8 mouse cellular contexts compared by ENCODE assay signal in genomic region chr4:45185331-45185669, GRCm38 (mm10). TPM values are rescaled to one million over a fixed set of nuclear protein-coding genes. Genes with fewer than 3 reads are reported as not detected.
DNase-seq lines count a peak whose midpoint lies in the region; ATAC-seq and TF ChIP-seq lines count a peak whose summit lies in the region.

No protein-coding gene starts in this region.

- no peak; the same call in 1 of the 2 replicates for ATAC-seq in embryonic facial prominence, embryonic 11.5 days (replicated peaks; ENCODE audit: insufficient number of reproducible peaks, low FRiP score, low TSS enrichment, low read depth)
- peak; percentile 37; the same call in 1 of the 2 replicates for ATAC-seq in hindbrain, postnatal 0 days
- ATAC-seq in neural tube, embryonic 12.5 days (ENCODE audit: low FRiP score, low read depth): peak; percentile 4; the same call in 1 of the 2 replicates

- intact Hi-C loops in gastrocnemius, postnatal 14 days (cut with DNase I; ENCODE audit: low total_unique reads): no loop called here

- H3K27ac ChIP-seq in layer of hippocampus, adult 2 months: peak overlapping the region; percentile 90
- no peak overlapping the region for H3K27ac ChIP-seq in embryonic facial prominence, embryonic 11.5 days (replicated peaks; ENCODE audit: low read depth, low read length)
- H3K27ac ChIP-seq in hindbrain, postnatal 0 days: no peak overlapping the region
- no peak overlapping the region for H3K27ac ChIP-seq in neural tube, embryonic 12.5 days

- H3K4me3 ChIP-seq in layer of hippocampus, adult 2 months: peak overlapping the region; percentile 88
- peak overlapping the region; percentile 66 for H3K4me3 ChIP-seq in embryonic facial prominence, embryonic 11.5 days (ENCODE audit: low read depth, low read length)
- H3K4me3 ChIP-seq in hindbrain, postnatal 0 days (ENCODE audit: low read length): peak overlapping the region; percentile 76
- peak overlapping the region; percentile 57 for H3K4me3 ChIP-seq in neural tube, embryonic 12.5 days

- H3K36me3 ChIP-seq in embryonic facial prominence, embryonic 11.5 days (replicated peaks; ENCODE audit: control insufficient read depth, insufficient read depth, low read depth, low read length): no peaks in the 10 kb centered on the region
- no peaks in the 10 kb centered on the region for H3K36me3 ChIP-seq in hindbrain, postnatal 0 days (ENCODE audit: insufficient read depth, low read length)
- H3K36me3 ChIP-seq in neural tube, embryonic 12.5 days: no peaks in the 10 kb centered on the region

- whole genome bisulfite sequencing in embryonic facial prominence, embryonic 11.5 days: 2% methylated on average over 10 of the region's 10 CpGs
- WGBS in hindbrain, postnatal 0 days: 2% methylated on average over 10 of the region's 10 CpGs
- 1% methylated on average over 10 of the region's 10 CpGs for whole genome bisulfite sequencing in neural tube, embryonic 12.5 days

- no peaks in the 10 kb centered on the region for H3K9me3 ChIP-seq in embryonic facial prominence, embryonic 11.5 days (replicated peaks; ENCODE audit: control insufficient read depth, low read length)
- no peaks in the 10 kb centered on the region for H3K9me3 ChIP-seq in hindbrain, postnatal 0 days (ENCODE audit: low read length)
- no peaks in the 10 kb centered on the region for H3K9me3 ChIP-seq in neural tube, embryonic 12.5 days

- no peaks in the 10 kb centered on the region; the same call in none of the 2 replicates for H3K4me1 ChIP-seq in embryonic facial prominence, embryonic 11.5 days (ENCODE audit: control insufficient read depth, insufficient read depth, low read length)
- peaks cover 5% of the 10 kb centered on the region; the same call in 1 of the 2 replicates for H3K4me1 ChIP-seq in hindbrain, postnatal 0 days (ENCODE audit: insufficient read depth, low read length)
- peaks cover 3% of the 10 kb centered on the region; the same call in 1 of the 2 replicates for H3K4me1 ChIP-seq in neural tube, embryonic 12.5 days

- H3K27me3 ChIP-seq in embryonic facial prominence, embryonic 11.5 days (ENCODE audit: control insufficient read depth, insufficient read depth, low read length): peaks cover 6% of the 10 kb centered on the region; the same call in 1 of the 2 replicates
- no peaks in the 10 kb centered on the region for H3K27me3 ChIP-seq in hindbrain, postnatal 0 days (ENCODE audit: insufficient read depth, low read length)
- H3K27me3 ChIP-seq in neural tube, embryonic 12.5 days (replicated peaks): peaks cover 9% of the 10 kb centered on the region; the same call in 1 of the 2 replicates

- no peak for DNase-seq in layer of hippocampus, adult 2 months (ENCODE audit: low spot score in 2 of 2)
- DNase-seq in layer of hippocampus, adult 11-12 months (ENCODE audit: low spot score): no peak
- DNase-seq in embryonic facial prominence, embryonic 11.5 days (ENCODE audit: low spot score): no peak
- DNase-seq in hindbrain, postnatal 0 days (ENCODE audit: low spot score): no peak
- DNase-seq in adrenal gland, postnatal 14 days: no peak
- DNase-seq in embryo, embryonic 10.5 days (ENCODE audit: low spot score): no peak
- DNase-seq in gastrocnemius, postnatal 14 days: no peak

- no peak for TF ChIP-seq CTCF in layer of hippocampus, adult 2 months (conservative IDR thresholded peaks at IDR 0.05)
- no peak for TF ChIP-seq CTCF in hindbrain, postnatal 0 days (IDR thresholded peaks at IDR 0.05; ENCODE audit: low read depth)

- H3K4me2 ChIP-seq in embryonic facial prominence, embryonic 11.5 days (ENCODE audit: low read depth, low read length): peak overlapping the region; percentile 99
- H3K4me2 ChIP-seq in hindbrain, postnatal 0 days (ENCODE audit: low read depth, low read length): peak overlapping the region; percentile 98
- peak overlapping the region; percentile 98 for H3K4me2 ChIP-seq in neural tube, embryonic 12.5 days (replicated peaks)

- peak overlapping the region; percentile 67 for H3K9ac ChIP-seq in embryonic facial prominence, embryonic 11.5 days (replicated peaks; ENCODE audit: low read length)
- peak overlapping the region; percentile 69; the same call in 1 of the 2 replicates for H3K9ac ChIP-seq in hindbrain, postnatal 0 days (replicated peaks; ENCODE audit: low read length)
- H3K9ac ChIP-seq in neural tube, embryonic 12.5 days: peak overlapping the region; percentile 70

RNA-seq across cellular contexts. Expression of gene Frmpd1, which starts 0.6 kb away (rescaled TPM):
- 10 to 100 TPM; 15.7 to 16.4 TPM for total RNA-seq in layer of hippocampus, adult 2 months (2021)
- polyA plus RNA-seq in embryonic facial prominence, embryonic 11.5 days (2014; fragmentation: Nextera tagmentation; extraction: Ambion mirVana): 1.2 TPM in 2 replicates
- total RNA-seq in hindbrain, postnatal 0 days (2014; rRNA removed): 13.8 and 20.5 TPM in 2 replicates
- polyA plus RNA-seq in hindbrain, postnatal 0 days (2015; fragmentation: Nextera tagmentation; extraction: Ambion mirVana): 4.6 and 4.8 TPM in 2 replicates
- polyA plus RNA-seq in neural tube, embryonic 12.5 days (2016; fragmentation: Nextera tagmentation; extraction: Ambion mirVana): 4.1 and 5.5 TPM in 2 replicates
- total RNA-seq in adrenal gland, postnatal 14 days (2021): 6.2 and 8.4 TPM in 2 replicates
- total RNA-seq in gastrocnemius, postnatal 14 days (2021): 1 to 10 TPM; 1.9 to 2.5 TPM
